Mouse (Mus musculus) spleen, adult 12 weeks (tissue): ENCODE measurements around the gene Ost4.
"Not testable (repeated sequence)": the region's sequence is repeated elsewhere in the genome, so short reads cannot be mapped to it uniquely, and the experiment has no call there.

Source experiments
- DNase-seq: peaks from one replicate; pipeline ENCODE4 v3.0.0; 2022; ENCODE audit warnings: low spot score

The Ost4 gene

GRCm38 (mm10) chr5:30890375-30890774 lies 17.2 kb downstream of the Ost4 start:
- DNase-seq: no peak

GRCm38 (mm10) chr5:30889088-30889754 lies 18.4 kb downstream of the Ost4 start:
- DNase-seq: no peak

- peak; percentile 81 for DNase-seq
Observed at GRCm38 (mm10) chr5:30888337-30889087, 19.1 kb downstream of the Ost4 start, which contains the start of gene Agbl5. Gene Agbl5, plus strand, starts transcription at chr5:30888694.

- peak; percentile 91 for DNase-seq
Observed at GRCm38 (mm10) chr5:30887858-30888336, 19.7 kb downstream of the Ost4 start.

- peak; percentile 66 for DNase-seq
Observed at GRCm38 (mm10) chr5:30887331-30887761, 20.2 kb downstream of the Ost4 start.

- DNase-seq: no peak
Observed at GRCm38 (mm10) chr5:30886731-30887130, 20.9 kb downstream of the Ost4 start.

GRCm38 (mm10) chr5:30886209-30886608 lies 21.4 kb downstream of the Ost4 start:
- no peak for DNase-seq

GRCm38 (mm10) chr5:30881839-30882238 lies 25.7 kb downstream of the Ost4 start:
- DNase-seq: not testable (repeated sequence)

- DNase-seq: no peak
Observed at GRCm38 (mm10) chr5:30879347-30879943, 28.1 kb downstream of the Ost4 start.

GRCm38 (mm10) chr5:30878616-30879015 lies 29.0 kb downstream of the Ost4 start:
- DNase-seq: no peak

- no peak for DNase-seq
Observed at GRCm38 (mm10) chr5:30874365-30874764, 33.2 kb downstream of the Ost4 start.

GRCm38 (mm10) chr5:30872574-30872973 lies 35.0 kb downstream of the Ost4 start:
- no peak for DNase-seq

GRCm38 (mm10) chr5:30870131-30870406 lies 37.5 kb downstream of the Ost4 start:
- no peak for DNase-seq

- DNase-seq: peak; percentile 87
Observed at GRCm38 (mm10) chr5:30869405-30870130, 38.0 kb downstream of the Ost4 start.

- no peak for DNase-seq
Observed at GRCm38 (mm10) chr5:30868981-30869380, 38.6 kb downstream of the Ost4 start.

GRCm38 (mm10) chr5:30867712-30868111 lies 39.9 kb downstream of the Ost4 start, which contains the start of gene Tmem214:
Gene Tmem214, plus strand, starts transcription at chr5:30868012.
- DNase-seq: no peak

- no peak for DNase-seq
Observed at GRCm38 (mm10) chr5:30866871-30867270, 40.7 kb downstream of the Ost4 start.

GRCm38 (mm10) chr5:30864322-30864721 lies 43.3 kb downstream of the Ost4 start:
- DNase-seq: no peak

- DNase-seq: no peak
Observed at GRCm38 (mm10) chr5:30863852-30864251, 43.7 kb downstream of the Ost4 start.

- no peak for DNase-seq
Observed at GRCm38 (mm10) chr5:30856124-30856523, 51.5 kb downstream of the Ost4 start.
